Mouse (Mus musculus): ENCODE results near the gene Macf1. TPM values are rescaled to one million over a fixed set of nuclear protein-coding genes. Genes with fewer than 3 reads are reported as not detected.
A peak's percentile ranks its signal among the peaks of the same experiment; 100 is the strongest.

Gene Macf1
- total RNA-seq, 2 experiments from 2014 or later, result 225 to 255 TPM

- no peak for DNase-seq
Measured at GRCm38 (mm10) chr4:123401265-123401664, 282.9 kb downstream of the Macf1 start.

- no peak for DNase-seq
Measured at GRCm38 (mm10) chr4:123397643-123398434, 286.3 kb downstream of the Macf1 start.

GRCm38 (mm10) chr4:123397049-123397448 lies 287.1 kb downstream of the Macf1 start:
- DNase-seq, result no peak

- no peak for DNase-seq
Measured at GRCm38 (mm10) chr4:123395435-123396000, 288.6 kb downstream of the Macf1 start.

GRCm38 (mm10) chr4:123394878-123395277 lies 289.3 kb downstream of the Macf1 start:
- no peak for DNase-seq

- no peak for DNase-seq
Measured at GRCm38 (mm10) chr4:123394269-123394668, 289.9 kb downstream of the Macf1 start.

- DNase-seq, result no peak
Measured at GRCm38 (mm10) chr4:123393004-123393403, 291.2 kb downstream of the Macf1 start.

- DNase-seq, result no peak
Measured at GRCm38 (mm10) chr4:123392187-123392586, 292.0 kb downstream of the Macf1 start.

GRCm38 (mm10) chr4:123385028-123385427 lies 299.1 kb downstream of the Macf1 start:
- no peak for DNase-seq

GRCm38 (mm10) chr4:123383173-123383572 lies 301.0 kb downstream of the Macf1 start:
- peak; percentile 36 to 45 for DNase-seq

- DNase-seq, result no peak
Measured at GRCm38 (mm10) chr4:123382051-123382450, 302.1 kb downstream of the Macf1 start.

GRCm38 (mm10) chr4:123381598-123381997 lies 302.6 kb downstream of the Macf1 start:
- no peak for DNase-seq

GRCm38 (mm10) chr4:123376031-123376430 lies 308.1 kb downstream of the Macf1 start:
- DNase-seq, result no peak

GRCm38 (mm10) chr4:123374316-123375008 lies 309.7 kb downstream of the Macf1 start:
- no peak for DNase-seq

- DNase-seq, result no peak
Measured at GRCm38 (mm10) chr4:123363555-123363954, 320.6 kb downstream of the Macf1 start.

- no peak for DNase-seq
Measured at GRCm38 (mm10) chr4:123360771-123361170, 323.4 kb downstream of the Macf1 start.

GRCm38 (mm10) chr4:123358613-123359012 lies 325.5 kb downstream of the Macf1 start:
- DNase-seq, result no peak

GRCm38 (mm10) chr4:123355941-123356340 lies 328.2 kb downstream of the Macf1 start:
- no peak for DNase-seq

GRCm38 (mm10) chr4:123353271-123353877 lies 330.8 kb downstream of the Macf1 start:
- DNase-seq, result no peak

- DNase-seq, result no peak
Measured at GRCm38 (mm10) chr4:123343471-123343789, 340.7 kb downstream of the Macf1 start.

GRCm38 (mm10) chr4:123342642-123343470 lies 341.3 kb downstream of the Macf1 start, which contains the start of gene Bmp8a:
Gene Bmp8a, minus strand, starts transcription at chr4:123343252.
- DNase-seq, result peak in 1 of 2 experiments; percentile 26

GRCm38 (mm10) chr4:123342091-123342641 lies 342.0 kb downstream of the Macf1 start:
- DNase-seq, result no peak

Data from layer of hippocampus, postnatal 36 days (tissue).